Mouse (Mus musculus): Measurements from ENCODE around the gene Ccne1. TPM values are rescaled to one million over a fixed set of nuclear protein-coding genes. Genes with fewer than 3 reads are reported as not detected.

Gene Ccne1
- total and polyA plus RNA-seq, 3 experiments, result 15.9 to 50.9 (median 26.6) TPM

- H3K4me1 ChIP-seq (ENCODE audit: insufficient read depth, low read depth, low read length), result no peaks in the 10 kb centered on the region
- H3K36me3 ChIP-seq (replicated peaks), result no peaks in the 10 kb centered on the region
- no peak for ATAC-seq (ENCODE audit: extremely low read depth, insufficient number of reproducible peaks, low FRiP score, poor library complexity, severe bottlenecking)
- TF ChIP-seq GATA2 (IDR thresholded peaks at IDR 0.05; ENCODE audit: borderline replicate concordance, low read depth, low read length), result no peak
- no peak for TF ChIP-seq TAL1 (conservative IDR thresholded peaks at IDR 0.05; ENCODE audit: low read depth, low read length)
- TF ChIP-seq CTCF (IDR thresholded peaks at IDR 0.05; ENCODE audit: low read depth, low read length), result no peak
- TF ChIP-seq GATA1 (IDR thresholded peaks at IDR 0.05; ENCODE audit: borderline replicate concordance, low read length), result no peak
- TF ChIP-seq POLR2AphosphoS5 (IDR thresholded peaks at IDR 0.05; ENCODE audit: insufficient replicate concordance, low read depth, low read length), result no peak
- H3K27me3 ChIP-seq (ENCODE audit: insufficient read depth, low read length), result no peaks in the 10 kb centered on the region; the same call in 1 of the 2 replicates
- DNase-seq (ENCODE audit: low spot score), result no peak
- no peak overlapping the region for H3K4me3 ChIP-seq (ENCODE audit: low read depth, low read length)
- no peaks in the 10 kb centered on the region for H3K9me3 ChIP-seq (replicated peaks)
These were observed 53.1 kb downstream of the Ccne1 start for GRCm38 (mm10) chr7:38054246-38054645.

Other genes with a start within 250 kb of the Ccne1 start
- 109 and 130 TPM in 2 replicates for gene Uri1, start 84.0 kb downstream of the Ccne1 start, total RNA-seq (2014; fragmentation: Nextera tagmentation)
- 56.3 and 64.1 TPM in 2 replicates for gene Uri1, start 84.0 kb downstream of the Ccne1 start, total RNA-seq (2017)
- 30.6 and 32.5 TPM in 2 replicates for gene Uri1, start 84.0 kb downstream of the Ccne1 start, polyA plus RNA-seq (2012)
- gene 1600014C10Rik, start 75.7 kb upstream of the Ccne1 start, total RNA-seq (2014; fragmentation: Nextera tagmentation), result 3.0 and 3.7 TPM in 2 replicates
- 12.3 and 15.0 TPM in 2 replicates for gene 1600014C10Rik, start 75.7 kb upstream of the Ccne1 start, total RNA-seq (2017)
- 6.3 and 6.7 TPM in 2 replicates for gene 1600014C10Rik, start 75.7 kb upstream of the Ccne1 start, polyA plus RNA-seq (2012)
- gene Plekhf1, start 120.5 kb upstream of the Ccne1 start, total RNA-seq (2014; fragmentation: Nextera tagmentation), result 0.24 and 0.60 TPM in 2 replicates
- gene Plekhf1, start 120.5 kb upstream of the Ccne1 start, total RNA-seq (2017), result 0.93 and 1.1 TPM in 2 replicates
- 1.2 and 1.4 TPM in 2 replicates for gene Plekhf1, start 120.5 kb upstream of the Ccne1 start, polyA plus RNA-seq (2012)
- 53.7 and 54.4 TPM in 2 replicates for gene Pop4, start 163.9 kb upstream of the Ccne1 start, total RNA-seq (2014; fragmentation: Nextera tagmentation)
- 31.8 and 33.8 TPM in 2 replicates for gene Pop4, start 163.9 kb upstream of the Ccne1 start, total RNA-seq (2017)
- 3.3 and 11.8 TPM in 2 replicates for gene Pop4, start 163.9 kb upstream of the Ccne1 start, polyA plus RNA-seq (2012)

All from G1E (cell line).